Mouse (Mus musculus) MEL-GATA-1-ER (cell line): ENCODE results near the gene Kcne2.

Source experiments
- DNase-seq: peaks from one replicate; pipeline ENCODE4 v3.0.0-alpha.2; 2012; ENCODE audit warnings: low read depth; ENCODE audit errors: extremely low read depth

Kcne2 gene

GRCm38 (mm10) chr16:92309126-92309525 is 16.9 kb downstream of the Kcne2 start:
- DNase-seq, result no peak

DNA sequence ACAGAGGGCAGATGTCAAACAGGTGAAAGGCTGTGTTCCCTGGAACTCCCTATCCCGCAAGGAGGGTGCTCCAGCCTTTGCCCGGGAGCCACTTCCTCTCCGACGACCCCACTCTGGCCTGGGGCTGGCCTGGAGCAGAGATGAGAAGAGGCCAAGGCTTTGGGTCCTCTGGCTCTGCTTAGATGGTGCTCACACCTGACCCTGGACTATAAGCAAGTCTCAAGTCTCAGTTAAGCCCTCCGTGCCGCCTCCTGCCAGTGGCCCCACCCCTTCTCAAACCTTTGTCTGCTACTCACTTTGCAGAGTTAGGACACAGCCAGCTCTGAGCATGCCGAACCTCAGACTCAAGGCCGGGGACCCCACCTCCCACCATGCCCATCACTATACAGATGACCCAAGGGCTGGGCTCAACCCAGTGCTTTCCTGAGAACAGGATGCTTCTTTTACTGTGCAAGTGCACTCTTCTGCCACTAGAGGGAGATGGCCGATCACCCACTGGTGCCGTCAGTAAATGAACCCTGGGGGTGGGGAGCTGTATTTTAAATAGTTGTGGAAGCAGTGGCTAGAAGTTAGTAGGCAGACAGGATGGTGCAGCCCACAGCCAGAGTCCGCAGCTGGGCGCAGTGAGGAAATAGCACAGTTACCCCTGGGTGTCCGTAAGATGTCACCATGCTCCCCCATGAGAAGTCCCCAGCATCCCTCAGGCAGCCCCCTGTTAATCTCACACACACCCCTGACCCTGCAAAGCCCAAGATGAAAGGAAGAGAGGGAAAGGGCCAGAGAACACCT is 22.0 kb downstream of the Kcne2 start:
- DNase-seq, result no peak

- no peak for DNase-seq
These were observed 24.0 kb downstream of the Kcne2 start for GRCm38 (mm10) chr16:92316049-92316738.

GRCm38 (mm10) chr16:92319353-92320109 is 27.3 kb downstream of the Kcne2 start:
- peak; percentile 49 for DNase-seq

DNA sequence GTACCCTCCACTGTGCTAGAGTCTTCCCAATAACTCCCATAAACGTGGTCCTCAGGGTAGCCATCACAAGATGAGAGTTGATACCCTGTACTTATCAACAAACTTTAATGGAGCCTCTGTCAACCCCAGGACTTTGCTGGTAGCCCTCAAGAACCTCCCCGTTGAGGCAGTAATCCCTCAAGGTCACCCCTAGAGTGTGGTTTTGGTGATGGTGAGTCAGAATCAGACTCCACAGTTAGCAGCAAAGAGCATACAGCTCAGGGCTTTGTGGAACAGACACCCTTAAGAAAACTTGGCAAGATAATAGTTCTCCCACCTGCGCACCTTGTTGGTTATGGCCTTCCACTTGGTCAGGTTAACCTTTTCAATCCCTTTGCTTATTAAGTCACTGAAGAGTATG is 28.2 kb downstream of the Kcne2 start:
- DNase-seq, result no peak

- DNase-seq, result no peak
These were observed 29.2 kb downstream of the Kcne2 start, which contains the start of gene Fam243 for GRCm38 (mm10) chr16:92321341-92321740. Gene Fam243 (minus strand): TSS chr16:92321441.

GRCm38 (mm10) chr16:92324309-92325061 is 32.3 kb downstream of the Kcne2 start:
- no peak for DNase-seq

- DNase-seq, result no peak
These were observed 32.8 kb downstream of the Kcne2 start for GRCm38 (mm10) chr16:92325062-92325406.

DNA sequence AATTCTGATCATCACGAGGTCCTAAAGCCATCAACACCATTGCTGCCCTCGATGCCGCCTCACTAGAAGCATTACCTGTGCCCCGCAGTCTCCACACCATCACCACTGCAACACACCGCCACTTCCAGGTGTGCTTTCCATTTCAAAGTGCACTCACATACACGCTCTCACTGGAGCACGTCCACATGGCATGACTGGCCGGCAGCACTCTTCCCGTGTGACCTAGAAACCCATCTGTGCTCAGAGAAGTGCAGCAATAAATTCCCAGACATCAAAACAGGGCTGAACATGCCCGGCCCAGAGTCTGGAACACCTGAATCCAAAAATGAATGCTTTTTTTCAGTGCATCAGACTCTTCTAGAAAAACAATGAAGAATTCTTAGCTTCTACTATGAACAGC is 35.7 kb downstream of the Kcne2 start:
- no peak for DNase-seq

GRCm38 (mm10) chr16:92330966-92331365 is 38.8 kb downstream of the Kcne2 start:
- no peak for DNase-seq

- DNase-seq, result no peak
These were observed 42.4 kb downstream of the Kcne2 start for GRCm38 (mm10) chr16:92334600-92334999.

GRCm38 (mm10) chr16:92336280-92336679 is 44.1 kb downstream of the Kcne2 start:
- DNase-seq, result peak; percentile 41

DNA sequence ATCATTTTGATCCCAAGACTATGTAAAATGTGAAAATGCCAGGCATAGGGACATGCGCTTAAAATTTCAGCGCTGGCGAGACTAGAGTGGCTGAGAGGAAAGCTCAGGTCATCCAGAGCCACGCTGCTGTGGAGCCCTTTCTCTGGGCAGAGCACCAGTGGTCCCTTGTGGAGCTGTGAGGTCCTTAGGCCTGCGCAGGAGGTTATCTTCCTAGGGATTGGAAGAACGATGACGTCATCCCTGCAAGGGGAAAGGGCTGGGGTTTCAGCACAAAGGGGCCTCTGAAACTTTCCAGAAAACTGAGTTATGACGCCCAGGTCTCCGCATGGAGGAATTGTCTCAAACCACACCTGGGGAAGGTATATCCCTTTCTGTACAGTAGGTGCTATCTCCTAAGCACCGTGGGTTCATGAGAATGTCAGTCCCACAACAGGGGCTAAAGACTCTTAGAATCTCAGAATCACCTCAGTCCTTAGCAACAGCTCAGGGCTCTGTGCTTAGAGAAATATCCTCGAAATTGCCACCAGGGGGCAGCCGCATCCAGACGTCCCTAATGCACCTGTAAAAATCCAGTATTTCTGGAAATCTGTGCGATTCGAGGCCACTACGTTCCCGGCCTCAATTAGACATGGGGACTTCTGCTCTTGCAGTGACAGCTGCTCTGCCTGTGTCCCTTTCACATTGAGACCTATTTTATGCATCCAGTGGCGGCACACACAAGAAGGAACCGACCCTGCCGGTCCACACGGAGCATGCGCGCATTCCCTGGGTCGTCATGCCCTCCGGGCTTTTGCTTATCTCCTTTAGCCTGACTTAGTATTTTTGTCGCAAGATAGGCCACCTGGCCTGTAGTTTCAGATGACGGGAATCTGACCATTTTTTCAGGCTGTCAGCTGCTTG is 48.7 kb downstream of the Kcne2 start:
- peak; percentile 74 for DNase-seq

DNA sequence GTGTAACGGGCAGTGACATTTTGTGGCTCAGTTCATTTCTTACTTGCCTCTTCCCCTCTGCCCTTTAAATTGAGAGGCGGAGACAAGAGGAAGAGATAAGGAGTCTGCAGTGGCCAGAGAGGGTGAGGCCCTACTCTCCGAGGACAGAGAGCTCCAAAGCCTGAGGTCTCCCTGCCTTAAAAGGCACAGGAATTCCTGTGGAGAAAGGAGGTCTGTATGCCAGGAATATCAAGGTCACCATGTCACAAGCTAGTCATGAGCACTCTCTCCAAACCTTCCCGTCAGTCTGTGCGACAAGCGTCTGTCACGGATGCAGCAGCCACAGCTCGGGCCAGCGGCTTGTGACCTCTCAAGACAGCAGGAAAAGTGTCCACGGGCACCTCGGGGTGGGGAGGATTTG is 53.0 kb downstream of the Kcne2 start:
- no peak for DNase-seq

- DNase-seq, result no peak
These were observed 54.2 kb downstream of the Kcne2 start for GRCm38 (mm10) chr16:92346297-92346916.
